Mouse (Mus musculus) C2C12 (cell line): ENCODE measurements around the gene Frat1. TPM values are rescaled to one million over a fixed set of nuclear protein-coding genes. Genes with fewer than 3 reads are reported as not detected.
"Not testable (repeated sequence)": the region's sequence is repeated elsewhere in the genome, so short reads cannot be mapped to it uniquely, and the experiment has no call there.

Experiments used
- H3K27me3 ChIP-seq: one replicate; pipeline ENCODE4 v1.6.1; 2011; ENCODE audit not compliant: control insufficient read depth, insufficient read depth, insufficient read length
- H3K36me3 ChIP-seq: one replicate; pipeline ENCODE4 v1.6.1; 2011; ENCODE audit not compliant: control insufficient read depth, insufficient read depth
- H3K4me3 ChIP-seq: one replicate; pipeline ENCODE4 v1.5.1; 2011; ENCODE audit warnings: mild to moderate bottlenecking, control low read depth; ENCODE audit not compliant: poor library complexity, insufficient read depth, severe bottlenecking
- H3K79me2 ChIP-seq: one replicate; pipeline ENCODE4 v1.6.1; 2011; ENCODE audit not compliant: control insufficient read depth, insufficient read depth
- H3K79me3 ChIP-seq: one replicate; pipeline ENCODE4 v1.6.1; 2011; ENCODE audit warnings: low read depth, control low read depth
- H3ac ChIP-seq: one replicate; pipeline ENCODE3; 2011; ENCODE audit warnings: low read depth; ENCODE audit not compliant: control insufficient read depth, insufficient read length
- CEBPB ChIP-seq: IDR thresholded peaks from one replicate; pipeline ENCODE4 v1.6.1; 2011; ENCODE audit warnings: low read depth, mild to moderate bottlenecking, control low read depth, moderate library complexity
- CTCF ChIP-seq: IDR thresholded peaks from one replicate; pipeline ENCODE4 v1.5.1; 2011; ENCODE audit not compliant: control insufficient read depth, insufficient read depth, insufficient read length
- FOSL1 ChIP-seq: IDR thresholded peaks from one replicate; pipeline ENCODE4 v1.8.0; 2011; ENCODE audit warnings: mild to moderate bottlenecking, low read length; ENCODE audit not compliant: poor library complexity, insufficient read depth, severe bottlenecking
- MAX ChIP-seq: IDR thresholded peaks from one replicate; pipeline ENCODE4 v1.6.1; 2011; ENCODE audit warnings: mild to moderate bottlenecking, control low read depth
- MYOD1 ChIP-seq: IDR thresholded peaks from one replicate; pipeline ENCODE4 v1.6.1; 2011; ENCODE audit warnings: low read depth; ENCODE audit not compliant: control insufficient read depth, insufficient read length
- MYOG ChIP-seq: IDR thresholded peaks from one replicate; pipeline ENCODE4 v1.6.1; 2011; ENCODE audit not compliant: control insufficient read depth, insufficient read length; ENCODE audit errors: extremely low read depth
- USF1 ChIP-seq: IDR thresholded peaks from one replicate; pipeline ENCODE4 v1.6.1; 2011; ENCODE audit warnings: low read depth, mild to moderate bottlenecking, control low read depth, moderate library complexity
- polyA plus RNA-seq: library from polyadenylated mRNA; unstranded; fragments of >200 nt; fragmentation: generic; extraction: Trizol; gene quantifications from one replicate; pipeline ENCODE4 v1.2.1, GENCODE M21; 2012; ENCODE audit warnings: missing spikeins

Frat1 gene
- polyA plus RNA-seq, 1 experiment, result 0.06 TPM

GRCm38 (mm10) chr19:41842706-41843105, 12.9 kb downstream of the Frat1 start:
- H3K79me2 ChIP-seq, result no peaks in the 10 kb centered on the region
- no peaks in the 10 kb centered on the region for H3K79me3 ChIP-seq
- H3K27me3 ChIP-seq, result peaks cover 31% of the 10 kb centered on the region
- H3K36me3 ChIP-seq, result no peaks in the 10 kb centered on the region
- no peak for TF ChIP-seq CTCF
- TF ChIP-seq MAX, result no peak
- TF ChIP-seq FOSL1, result no peak
- no peak for TF ChIP-seq CEBPB
- TF ChIP-seq MYOD1, result no peak
- no peak for TF ChIP-seq MYOG
- no peak for TF ChIP-seq USF1
- H3K4me3 ChIP-seq, result no peak overlapping the region
- no peak overlapping the region for H3ac ChIP-seq

GRCm38 (mm10) chr19:41844345-41844744, 14.6 kb downstream of the Frat1 start:
- no peak for TF ChIP-seq FOSL1
- no peak for TF ChIP-seq MYOD1
- Histone ChIP-seq H3K79me2 (no peaks in the 10 kb centered on the region), H3K4me3 (no peak overlapping the region), H3ac (no peak overlapping the region), H3K27me3 (peaks cover 22% of the 10 kb centered on the region), H3K79me3 (no peaks in the 10 kb centered on the region), H3K36me3 (no peaks in the 10 kb centered on the region)

- no peak overlapping the region for H3ac ChIP-seq
- no peaks in the 10 kb centered on the region for H3K36me3 ChIP-seq
- H3K79me3 ChIP-seq, result no peaks in the 10 kb centered on the region
- TF ChIP-seq CTCF (no peak), FOSL1 (no peak), CEBPB (no peak), MAX (no peak), MYOG (no peak), MYOD1 (no peak)
- H3K79me2 ChIP-seq, result no peaks in the 10 kb centered on the region
- H3K4me3 ChIP-seq, result no peak overlapping the region
- H3K27me3 ChIP-seq, result peaks cover 21% of the 10 kb centered on the region
Observed at GRCm38 (mm10) chr19:41846366-41847090, 16.8 kb downstream of the Frat1 start.

DNA sequence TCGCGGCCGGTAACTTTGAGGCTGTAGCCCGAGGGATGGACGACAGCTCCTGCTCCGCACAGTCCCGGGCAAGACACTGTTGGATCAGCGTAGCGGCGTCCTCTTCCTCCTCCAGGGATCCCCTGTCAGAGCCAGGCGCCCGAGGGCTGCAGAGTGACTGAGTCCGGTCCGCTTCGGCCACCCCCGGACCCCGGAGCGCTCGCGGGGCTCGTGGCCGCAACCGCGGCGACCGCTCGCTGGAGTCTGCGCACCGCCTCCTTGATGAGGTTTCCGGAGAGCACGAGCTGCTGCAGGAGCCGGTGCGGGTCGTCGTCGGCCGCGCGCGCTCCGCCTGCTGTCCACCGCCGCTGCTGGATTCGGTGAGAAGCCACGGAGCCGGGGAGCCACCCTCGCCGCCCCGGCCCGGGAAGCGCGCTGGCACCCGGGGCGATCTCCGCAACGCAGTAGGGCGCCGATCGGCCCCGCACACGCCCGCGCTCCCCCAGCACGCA, 17.4 kb downstream of the Frat1 start:
- H3K79me3 ChIP-seq, result no peaks in the 10 kb centered on the region
- TF ChIP-seq MAX, result no peak
- TF ChIP-seq USF1, result no peak
- no peak for TF ChIP-seq FOSL1
- no peak for TF ChIP-seq CTCF
- TF ChIP-seq MYOG, result no peak

GRCm38 (mm10) chr19:41847614-41847991, 17.8 kb downstream of the Frat1 start:
- Histone ChIP-seq H3ac (peak overlapping the region; percentile 39), H3K27me3 (peaks cover 20% of the 10 kb centered on the region), H3K4me3 (peak overlapping the region; percentile 40)
- H3K79me3 ChIP-seq, H3K36me3 ChIP-seq, H3K79me2 ChIP-seq: not testable (repeated sequence)

More for the DNA sequence above, 17.4 kb downstream of the Frat1 start:
- Histone ChIP-seq H3K27me3 (peaks cover 21% of the 10 kb centered on the region), H3K4me3 (peak overlapping the region; percentile 40), H3K79me2 (no peaks in the 10 kb centered on the region), H3ac (peak overlapping the region; percentile 39), H3K36me3 (no peaks in the 10 kb centered on the region)

DNA sequence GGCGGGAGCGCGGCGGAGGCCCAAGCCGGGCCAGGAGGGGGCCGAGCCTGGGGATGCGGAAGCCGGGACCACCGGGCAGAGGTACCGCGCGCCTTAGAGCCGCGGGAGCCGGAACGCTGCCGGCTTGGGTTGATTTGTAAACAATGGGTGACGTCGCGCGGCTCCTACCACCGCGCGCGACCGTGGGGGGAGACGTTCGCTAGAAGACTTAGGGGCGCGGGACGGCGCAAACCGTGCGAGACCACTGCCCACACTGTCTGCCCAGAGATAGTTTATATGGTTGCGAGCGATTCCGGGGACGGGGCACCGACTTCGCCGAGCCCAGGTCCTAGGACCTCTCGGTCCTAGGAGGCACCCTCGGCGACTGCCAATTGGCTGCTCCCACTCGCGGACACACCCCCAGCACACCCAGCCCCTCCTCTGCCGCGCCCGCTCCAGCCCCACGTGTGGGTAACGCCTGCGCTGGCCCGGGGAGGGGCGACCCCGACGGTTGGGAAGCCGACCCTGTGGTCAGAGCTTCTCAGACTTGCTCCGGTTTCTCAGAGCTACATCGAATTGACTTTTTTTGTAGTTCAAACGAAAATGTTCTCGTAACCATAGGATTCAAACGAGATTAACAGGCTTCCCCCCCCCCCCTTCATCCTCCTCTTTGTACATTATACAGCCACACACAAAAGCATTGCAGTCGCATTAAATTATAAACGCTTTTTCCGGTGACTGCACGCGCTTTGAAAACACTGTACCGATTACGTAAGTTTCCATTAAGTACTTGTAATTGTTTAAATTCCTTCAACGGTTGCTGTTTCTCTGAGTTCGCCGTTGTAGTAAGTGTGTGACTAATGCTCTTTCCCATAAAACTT, 18.5 kb downstream of the Frat1 start, which contains the start of gene Frat2:
Gene Frat2, minus strand, starts transcription at position 141 of the 860 bp plus-strand sequence.
- H3K79me3 ChIP-seq, result no peaks in the 10 kb centered on the region
- H3K27me3 ChIP-seq, result peaks cover 14% of the 10 kb centered on the region
- peak within 1 kb of the TSS; percentile 40 for H3K4me3 ChIP-seq
- TF ChIP-seq MAX, result peak; percentile 80
- no peak for TF ChIP-seq FOSL1
- no peak for TF ChIP-seq MYOD1
- no peak for TF ChIP-seq CTCF
- TF ChIP-seq MYOG, result no peak
- TF ChIP-seq USF1, result peak; percentile 11
- TF ChIP-seq CEBPB, result peak; percentile 77
- peak within 1 kb of the TSS; percentile 48 for H3ac ChIP-seq
- H3K79me2 ChIP-seq, result no peaks in the 10 kb centered on the region
- no peaks in the 10 kb centered on the region for H3K36me3 ChIP-seq
